Mouse (Mus musculus): Measurements from ENCODE around the gene Cxcl17. TPM values are rescaled to one million over a fixed set of nuclear protein-coding genes. Genes with fewer than 3 reads are reported as not detected.
"Not testable (repeated sequence)": the region's sequence is repeated elsewhere in the genome, so short reads cannot be mapped to it uniquely, and the experiment has no call there.

Cxcl17 gene
- polyA plus RNA-seq, 1 experiment from 2014 or later, result 1.0 TPM

DNA sequence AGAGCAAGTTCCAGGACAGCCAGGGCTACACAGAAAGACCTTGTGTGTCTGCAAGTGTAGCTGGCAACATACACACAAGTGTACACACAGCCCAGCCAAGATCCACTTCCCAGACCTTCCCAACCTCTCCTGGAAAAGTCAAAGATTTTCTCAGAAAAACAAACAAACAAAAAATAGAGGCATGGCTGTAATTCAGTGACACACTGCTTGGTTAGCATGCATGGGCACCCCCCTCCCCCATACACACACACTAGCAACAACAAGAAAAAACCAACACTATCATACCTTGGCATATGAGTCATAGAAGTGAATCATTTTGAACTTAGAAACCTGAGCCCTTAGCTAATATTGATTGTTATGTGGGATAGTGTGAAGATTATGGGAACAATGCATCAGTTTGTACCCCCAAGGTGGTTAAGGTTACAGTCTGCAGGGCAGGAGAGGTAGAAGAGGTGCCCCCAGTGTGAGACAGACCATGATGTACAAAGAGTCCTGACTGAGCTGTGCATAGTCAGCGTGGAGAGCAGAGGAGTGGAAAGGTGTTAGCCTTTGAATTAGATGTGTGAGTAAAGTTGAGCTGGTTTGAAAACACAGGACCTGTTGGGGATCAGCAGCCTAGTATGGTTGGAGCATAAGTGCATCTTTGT, 1.6 kb downstream of the Cxcl17 start:
- Histone ChIP-seq H3K36me3 (ENCODE audit: control insufficient read depth, insufficient read depth, low read length) (no peaks in the 10 kb centered on the region), H3K27ac (ENCODE audit: low read length) (no peak overlapping the region), H3K9ac (ENCODE audit: low read depth, low read length) (no peak overlapping the region), H3K4me3 (ENCODE audit: low read depth, low read length) (no peak overlapping the region), H3K27me3 (ENCODE audit: control insufficient read depth, insufficient read depth, low read depth, low read length) (no peaks in the 10 kb centered on the region), H3K9me3 (replicated peaks; ENCODE audit: control insufficient read depth, low read length, poor library complexity, severe bottlenecking) (no peaks in the 10 kb centered on the region), H3K4me1 (ENCODE audit: control insufficient read depth, insufficient read depth, low read length) (no peaks in the 10 kb centered on the region), H3K4me2 (ENCODE audit: low read length) (no peak overlapping the region)
- WGBS, result 97% methylated on average over 1 of the region's 1 CpGs
- ATAC-seq, result no peak

DNA sequence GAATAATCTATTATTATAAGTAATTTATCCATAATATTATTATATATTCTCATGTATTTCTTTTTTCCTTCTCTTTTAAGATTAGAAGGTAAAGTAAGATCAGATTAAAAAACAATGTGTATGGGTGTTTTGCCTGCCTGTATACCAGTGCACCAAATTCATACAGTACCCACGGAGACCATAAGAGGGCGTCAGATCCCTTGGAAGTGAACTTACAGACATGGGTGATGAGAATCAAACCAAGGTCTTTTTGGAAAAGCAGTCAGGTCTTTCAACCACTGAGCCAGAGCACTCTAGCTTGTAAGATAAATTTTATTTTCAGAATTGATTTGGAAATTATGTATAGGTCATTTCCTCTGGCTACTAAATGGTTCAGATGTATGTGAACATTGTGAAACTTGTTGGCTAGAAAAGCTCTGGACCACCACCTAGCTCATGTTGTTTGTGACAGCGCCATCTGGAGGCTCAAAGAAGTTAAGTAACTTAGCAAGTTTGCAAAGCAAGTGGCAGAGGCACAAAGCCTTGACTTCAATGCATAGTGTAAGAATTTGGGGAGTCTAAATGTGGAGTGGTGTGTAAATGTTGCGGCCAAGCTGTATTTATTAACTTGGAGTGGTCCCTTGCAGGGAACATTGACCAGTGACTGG, 3.4 kb downstream of the Cxcl17 start:
- Histone ChIP-seq H3K9ac (ENCODE audit: low read depth, low read length) (no peak overlapping the region), H3K4me3 (ENCODE audit: low read depth, low read length) (no peak overlapping the region), H3K9me3 (replicated peaks; ENCODE audit: control insufficient read depth, low read length, poor library complexity, severe bottlenecking) (no peaks in the 10 kb centered on the region), H3K36me3 (ENCODE audit: control insufficient read depth, insufficient read depth, low read length) (no peaks in the 10 kb centered on the region), H3K27ac (ENCODE audit: low read length) (no peak overlapping the region), H3K4me2 (ENCODE audit: low read length) (no peak overlapping the region), H3K4me1 (ENCODE audit: control insufficient read depth, insufficient read depth, low read length) (no peaks in the 10 kb centered on the region), H3K27me3 (ENCODE audit: control insufficient read depth, insufficient read depth, low read depth, low read length) (no peaks in the 10 kb centered on the region)
- WGBS, result 49% methylated on average over 4 of the region's 4 CpGs
- ATAC-seq, result no peak

DNA sequence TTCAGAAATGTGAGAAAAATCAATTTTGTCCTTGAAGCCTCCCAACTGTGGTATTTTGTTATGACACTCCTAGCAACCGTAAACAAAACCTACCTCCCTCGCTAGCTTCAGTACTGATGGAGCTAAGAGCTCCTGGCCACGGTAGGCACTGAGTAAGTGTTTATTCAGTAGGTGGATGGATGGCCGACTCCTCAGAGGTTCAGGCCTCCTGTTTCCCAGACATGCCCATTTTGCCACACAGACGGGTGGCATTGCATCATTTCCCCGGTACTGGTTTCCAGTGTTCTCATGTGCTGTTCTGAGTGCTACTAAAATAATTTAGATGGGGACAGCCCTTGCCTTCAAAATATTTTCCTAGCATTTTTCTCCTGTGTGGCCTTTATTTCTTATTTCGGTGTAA, 6.2 kb downstream of the Cxcl17 start:
- Histone ChIP-seq H3K9ac (ENCODE audit: low read depth, low read length) (no peak overlapping the region), H3K27ac (ENCODE audit: low read length) (no peak overlapping the region), H3K27me3 (ENCODE audit: control insufficient read depth, insufficient read depth, low read depth, low read length) (no peaks in the 10 kb centered on the region), H3K4me3 (ENCODE audit: low read depth, low read length) (no peak overlapping the region), H3K9me3 (replicated peaks; ENCODE audit: control insufficient read depth, low read length, poor library complexity, severe bottlenecking) (no peaks in the 10 kb centered on the region), H3K4me1 (ENCODE audit: control insufficient read depth, insufficient read depth, low read length) (no peaks in the 10 kb centered on the region), H3K36me3 (ENCODE audit: control insufficient read depth, insufficient read depth, low read length) (no peaks in the 10 kb centered on the region), H3K4me2 (ENCODE audit: low read length) (no peak overlapping the region)
- ATAC-seq, result no peak
- 86% methylated on average over 7 of the region's 7 CpGs for WGBS

DNA sequence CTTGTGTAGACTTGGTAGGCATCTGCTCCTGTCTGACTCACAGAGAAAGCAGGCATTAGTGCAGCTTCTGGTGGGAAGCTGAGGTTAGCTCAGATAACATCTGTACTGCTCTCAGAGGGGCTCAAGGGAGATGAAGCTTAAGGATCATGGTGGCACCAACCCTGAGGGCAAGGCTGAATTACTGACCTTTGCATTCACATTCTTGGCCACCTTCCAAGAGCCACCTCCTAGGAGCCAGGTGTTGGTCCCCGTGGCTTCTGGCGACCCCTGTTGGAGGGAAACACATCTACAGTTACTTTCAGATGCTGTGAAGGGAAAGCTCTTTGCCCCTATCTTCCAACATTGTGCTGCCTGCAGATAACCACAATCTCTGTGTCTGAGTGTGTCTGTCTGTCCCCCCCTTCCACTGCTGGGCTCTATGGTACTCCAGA, 10.0 kb downstream of the Cxcl17 start:
- H3K36me3 ChIP-seq (ENCODE audit: control insufficient read depth, insufficient read depth, low read length), result no peaks in the 10 kb centered on the region
- no peak overlapping the region for H3K27ac ChIP-seq (ENCODE audit: low read length)
- H3K4me2 ChIP-seq (ENCODE audit: low read length), result no peak overlapping the region
- H3K9ac ChIP-seq (ENCODE audit: low read depth, low read length), result no peak overlapping the region
- no peaks in the 10 kb centered on the region for H3K27me3 ChIP-seq (ENCODE audit: control insufficient read depth, insufficient read depth, low read depth, low read length)
- ATAC-seq, result no peak
- H3K4me1 ChIP-seq (ENCODE audit: control insufficient read depth, insufficient read depth, low read length), result no peaks in the 10 kb centered on the region
- 2% methylated on average over 2 of the region's 2 CpGs for WGBS
- no peaks in the 10 kb centered on the region for H3K9me3 ChIP-seq (replicated peaks; ENCODE audit: control insufficient read depth, low read length, poor library complexity, severe bottlenecking)
- no peak overlapping the region for H3K4me3 ChIP-seq (ENCODE audit: low read depth, low read length)

DNA sequence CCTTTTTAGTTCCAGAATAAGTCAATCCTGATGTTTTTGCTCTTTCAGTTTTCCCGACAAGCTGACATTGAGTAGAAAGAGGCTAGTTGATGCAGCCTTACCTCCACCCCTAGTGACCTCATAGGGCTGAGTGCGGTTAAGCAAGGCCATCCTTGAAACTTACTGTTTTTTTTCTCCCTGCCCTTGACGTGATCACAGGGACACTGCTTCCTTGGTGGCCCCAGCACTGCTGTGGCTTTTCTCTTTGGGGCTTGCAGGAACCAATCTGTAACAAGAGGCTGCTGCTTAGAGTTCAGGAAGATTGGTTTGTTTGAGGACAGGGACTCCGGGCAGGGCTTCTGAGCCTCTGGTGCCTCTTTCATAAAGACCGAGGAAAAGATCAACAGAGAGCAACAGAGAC, 10.7 kb downstream of the Cxcl17 start:
- ATAC-seq, result no peak
- no peaks in the 10 kb centered on the region for H3K9me3 ChIP-seq (replicated peaks; ENCODE audit: control insufficient read depth, low read length, poor library complexity, severe bottlenecking)
- H3K4me2 ChIP-seq (ENCODE audit: low read length), result no peak overlapping the region
- no peaks in the 10 kb centered on the region for H3K4me1 ChIP-seq (ENCODE audit: control insufficient read depth, insufficient read depth, low read length)
- H3K9ac ChIP-seq (ENCODE audit: low read depth, low read length), result no peak overlapping the region
- H3K27ac ChIP-seq (ENCODE audit: low read length), result no peak overlapping the region
- H3K27me3 ChIP-seq (ENCODE audit: control insufficient read depth, insufficient read depth, low read depth, low read length), result no peaks in the 10 kb centered on the region
- no peak overlapping the region for H3K4me3 ChIP-seq (ENCODE audit: low read depth, low read length)
- 28% methylated on average over 5 of the region's 5 CpGs for WGBS
- no peaks in the 10 kb centered on the region for H3K36me3 ChIP-seq (ENCODE audit: control insufficient read depth, insufficient read depth, low read length)

DNA sequence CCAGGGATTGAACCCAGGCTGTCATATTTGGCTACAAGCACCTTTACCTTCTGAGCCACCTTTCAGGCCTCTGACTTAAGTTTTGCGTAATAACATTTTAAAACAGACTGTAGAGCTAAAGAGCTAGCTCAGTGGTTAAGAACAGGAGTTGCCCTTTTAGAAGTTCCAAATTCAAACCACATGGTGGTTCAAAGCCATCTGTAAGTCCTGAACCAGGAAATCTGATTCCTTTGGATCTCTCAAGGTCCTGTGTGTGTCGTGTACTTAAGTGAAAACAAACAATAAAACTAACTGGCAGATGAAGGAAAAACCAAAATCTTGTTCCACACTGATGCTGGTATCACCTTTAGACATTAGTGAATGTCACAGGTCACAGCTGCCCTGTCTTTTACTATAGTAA, 11.1 kb downstream of the Cxcl17 start:
- 61% methylated on average over 2 of the region's 2 CpGs for WGBS
- H3K4me3 ChIP-seq (ENCODE audit: low read depth, low read length), result no peak overlapping the region

DNA sequence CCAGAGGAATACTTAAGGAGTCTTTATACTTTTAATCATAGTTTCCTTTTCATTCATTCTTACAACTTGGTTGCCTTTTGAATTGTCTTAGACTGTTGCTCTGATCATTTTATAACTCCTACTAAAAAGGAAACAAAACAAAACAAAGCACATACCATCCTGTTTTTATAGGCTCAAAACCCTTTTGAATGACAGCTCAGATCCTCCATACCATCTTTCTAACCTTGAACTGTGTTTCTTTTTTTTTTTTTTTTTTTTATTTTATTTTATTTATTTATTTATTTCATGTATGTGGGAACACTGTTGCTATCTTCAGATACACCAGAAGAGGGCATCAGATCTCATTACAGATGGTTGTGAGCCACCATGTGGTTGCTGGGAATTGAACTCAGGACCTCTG, 13.7 kb downstream of the Cxcl17 start:
- peaks cover 11% of the 10 kb centered on the region for H3K4me1 ChIP-seq (ENCODE audit: control insufficient read depth, insufficient read depth, low read length)
- H3K4me3 ChIP-seq (ENCODE audit: low read depth, low read length); H3K4me2 ChIP-seq (ENCODE audit: low read length); ATAC-seq; H3K9ac ChIP-seq (ENCODE audit: low read depth, low read length); H3K27me3 ChIP-seq (ENCODE audit: control insufficient read depth, insufficient read depth, low read depth, low read length); H3K9me3 ChIP-seq (replicated peaks; ENCODE audit: control insufficient read depth, low read length, poor library complexity, severe bottlenecking); H3K36me3 ChIP-seq (ENCODE audit: control insufficient read depth, insufficient read depth, low read length); H3K27ac ChIP-seq (ENCODE audit: low read length): not testable (repeated sequence)

More for the DNA sequence above, 11.1 kb downstream of the Cxcl17 start:
- peaks cover 2% of the 10 kb centered on the region; the same call in 1 of the 2 replicates for H3K4me1 ChIP-seq (ENCODE audit: control insufficient read depth, insufficient read depth, low read length)
- no peaks in the 10 kb centered on the region for H3K9me3 ChIP-seq (replicated peaks; ENCODE audit: control insufficient read depth, low read length, poor library complexity, severe bottlenecking)
- no peak for ATAC-seq
- H3K9ac ChIP-seq (ENCODE audit: low read depth, low read length), result no peak overlapping the region
- no peaks in the 10 kb centered on the region for H3K27me3 ChIP-seq (ENCODE audit: control insufficient read depth, insufficient read depth, low read depth, low read length)
- H3K27ac ChIP-seq (ENCODE audit: low read length), result no peak overlapping the region
- H3K4me2 ChIP-seq (ENCODE audit: low read length), result no peak overlapping the region
- H3K36me3 ChIP-seq (ENCODE audit: control insufficient read depth, insufficient read depth, low read length), result no peaks in the 10 kb centered on the region

DNA sequence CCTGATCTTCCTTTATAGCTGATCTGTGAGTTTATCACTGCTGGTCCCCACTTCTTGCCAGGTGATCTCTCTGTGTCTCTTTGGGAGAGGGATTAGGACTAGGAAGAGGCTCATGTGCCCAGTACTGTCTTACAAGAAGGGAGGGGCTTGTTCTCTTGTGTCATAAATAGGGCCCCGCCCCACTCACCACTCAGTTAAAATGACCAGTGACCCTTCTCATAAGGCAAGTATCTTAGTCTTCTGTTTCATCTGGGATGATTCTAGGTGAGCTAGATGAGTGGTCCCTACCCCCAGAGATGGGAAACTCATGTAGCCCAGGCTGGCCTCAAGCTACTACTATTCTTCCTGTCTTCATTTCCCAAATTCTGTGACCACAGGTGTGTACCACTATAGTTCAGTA, 14.1 kb downstream of the Cxcl17 start, which contains the start of gene Lipe:
TSS of gene Lipe (minus strand) at position 101 of the 400 bp plus-strand sequence.
- peaks cover 15% of the 10 kb centered on the region for H3K4me1 ChIP-seq (ENCODE audit: control insufficient read depth, insufficient read depth, low read length)
- H3K9me3 ChIP-seq (replicated peaks; ENCODE audit: control insufficient read depth, low read length, poor library complexity, severe bottlenecking), result no peaks in the 10 kb centered on the region
- no peaks in the 10 kb centered on the region for H3K27me3 ChIP-seq (ENCODE audit: control insufficient read depth, insufficient read depth, low read depth, low read length)
- no peak for ATAC-seq
- 95% methylated on average over 1 of the region's 1 CpGs for WGBS
- H3K27ac ChIP-seq (ENCODE audit: low read length), result no peak within 1 kb of the TSS
- H3K36me3 ChIP-seq (ENCODE audit: control insufficient read depth, insufficient read depth, low read length), result no peaks in the 10 kb centered on the region
- no peak within 1 kb of the TSS for H3K4me3 ChIP-seq (ENCODE audit: low read depth, low read length)
- no peak within 1 kb of the TSS for H3K9ac ChIP-seq (ENCODE audit: low read depth, low read length)
- no peak within 1 kb of the TSS for H3K4me2 ChIP-seq (ENCODE audit: low read length)

DNA sequence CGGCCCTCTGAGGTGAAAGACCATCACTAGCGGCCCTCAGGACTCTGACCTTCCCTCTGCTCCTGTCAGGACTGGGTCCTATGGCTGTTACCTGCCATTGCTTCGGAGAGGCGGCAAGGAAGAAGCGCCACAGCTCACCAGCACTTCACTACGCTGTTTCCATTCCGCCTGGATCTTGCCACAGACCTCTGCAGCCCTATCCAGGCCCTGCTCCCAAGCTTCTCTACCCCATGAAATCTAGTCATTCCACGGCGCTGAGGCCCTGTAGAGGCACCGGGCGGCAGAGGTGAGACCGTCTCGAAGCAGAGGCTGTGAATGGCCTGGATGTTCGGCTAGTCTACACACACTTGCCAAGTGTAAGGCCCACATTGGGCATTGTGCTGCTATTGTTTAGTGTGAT, 16.1 kb downstream of the Cxcl17 start:
- ATAC-seq, result peak; percentile 2; the same call in 1 of the 2 replicates
- Histone ChIP-seq H3K36me3 (ENCODE audit: control insufficient read depth, insufficient read depth, low read length) (no peaks in the 10 kb centered on the region), H3K4me3 (ENCODE audit: low read depth, low read length) (peak overlapping the region; percentile 62), H3K4me2 (ENCODE audit: low read length) (peak overlapping the region; percentile 61), H3K9me3 (replicated peaks; ENCODE audit: control insufficient read depth, low read length, poor library complexity, severe bottlenecking) (no peaks in the 10 kb centered on the region), H3K27ac (ENCODE audit: low read length) (no peak overlapping the region), H3K9ac (ENCODE audit: low read depth, low read length) (no peak overlapping the region; the same call in 1 of the 2 replicates), H3K4me1 (ENCODE audit: control insufficient read depth, insufficient read depth, low read length) (peaks cover 24% of the 10 kb centered on the region), H3K27me3 (ENCODE audit: control insufficient read depth, insufficient read depth, low read depth, low read length) (no peaks in the 10 kb centered on the region)
- WGBS, result 90% methylated on average over 14 of the region's 14 CpGs

Measured in midbrain, embryonic 16.5 days (tissue).